Mouse (Mus musculus) liver, embryonic 14 days (tissue): Measurements from ENCODE around the gene Gm14226. TPM values are rescaled to one million over a fixed set of nuclear protein-coding genes. Genes with fewer than 3 reads are reported as not detected.

Experiments
- polyA plus RNA-seq: library from polyadenylated mRNA; depleted of rRNA; stranded (reverse); fragments of >200 nt; gene quantifications from 2 replicates; pipeline ENCODE4 v1.2.3, GENCODE M21; 2012; rRNA removed

The Gm14226 gene
- polyA plus RNA-seq: 0.06 and 0.15 TPM in 2 replicates

GRCm38 (mm10) chr2:155018251-155018755, at the start of gene Gm14226:
Gm14226 (plus strand) TSS chr2:155018266.

GRCm38 (mm10) chr2:155073978-155074765, 56.1 kb downstream of the Gm14226 start, which contains the start of gene Ahcy:
Ahcy (minus strand) TSS chr2:155074497.

Other genes with a start within 250 kb of the Gm14226 start
- gene Gm14214, start 248.2 kb upstream of the Gm14226 start, polyA plus RNA-seq: not detected in 2 replicates
- 232 and 250 TPM in 2 replicates for gene Raly, start 227.2 kb upstream of the Gm14226 start, polyA plus RNA-seq
- 0.31 and 0.41 TPM in 2 replicates for gene a, start 226.9 kb upstream of the Gm14226 start, polyA plus RNA-seq
- gene Eif2s2, start 125.3 kb upstream of the Gm14226 start, polyA plus RNA-seq: 59.1 and 68.7 TPM in 2 replicates
- 81.4 and 95.7 TPM in 2 replicates for gene Ahcy, start 56.2 kb downstream of the Gm14226 start, polyA plus RNA-seq
- 6.3 and 7.8 TPM in 2 replicates for gene Itch, start 115.2 kb downstream of the Gm14226 start, polyA plus RNA-seq
- gene Dynlrb1, start 218.3 kb downstream of the Gm14226 start, polyA plus RNA-seq: 183 and 192 TPM in 2 replicates